Mouse (Mus musculus): Measurements from ENCODE around the gene Glra1. TPM values are rescaled to one million over a fixed set of nuclear protein-coding genes. Genes with fewer than 3 reads are reported as not detected.

Gene Glra1
- polyA plus RNA-seq, 1 experiment from 2014 or later, result not detected

DNA sequence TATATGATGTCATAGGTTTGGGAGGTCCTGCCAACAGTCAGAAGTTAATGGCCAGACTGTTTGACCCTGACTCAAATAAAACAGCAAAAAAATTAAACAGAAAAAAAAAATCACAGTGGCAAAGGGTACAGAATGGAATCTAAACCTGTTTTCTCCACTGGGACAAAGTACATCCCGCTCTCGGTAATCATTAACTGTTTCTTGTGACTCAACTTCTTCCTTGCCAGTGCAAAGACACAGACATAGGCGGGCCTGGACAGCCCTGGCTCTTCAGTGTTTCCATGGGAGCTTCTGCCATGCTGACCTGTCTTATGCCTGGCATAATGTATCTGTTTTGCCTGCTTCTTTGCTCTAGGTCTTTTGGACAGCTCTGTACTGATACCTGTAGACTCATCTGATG, 142.8 kb downstream of the Glra1 start:
- peak overlapping the region; percentile 29; the same call in 1 of the 2 replicates for H3K4me2 ChIP-seq (ENCODE audit: low read depth, low read length)
- WGBS (ENCODE audit: insufficient replicate concordance), result 59% methylated on average over 3 of the region's 3 CpGs

DNA sequence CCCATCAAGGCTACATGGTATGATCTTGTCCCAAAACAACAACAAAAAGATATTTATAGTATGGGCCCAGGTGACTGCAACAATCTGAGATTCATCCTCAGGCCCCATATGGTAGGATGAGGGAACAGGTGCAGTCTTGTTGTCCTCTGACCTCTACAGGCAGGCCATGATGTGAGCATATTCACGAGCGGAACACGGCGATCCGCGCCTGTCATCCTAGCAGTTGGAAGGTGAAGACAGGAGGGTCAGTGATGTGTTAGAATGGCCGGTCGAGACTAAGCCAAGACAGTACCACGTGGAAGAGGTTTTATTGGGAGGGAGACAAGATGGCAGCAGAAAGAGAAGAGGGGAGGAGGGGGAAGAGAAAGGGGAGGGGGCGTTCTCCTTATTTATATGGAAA, 143.3 kb downstream of the Glra1 start:
- Histone ChIP-seq H3K4me3 (ENCODE audit: low read depth, low read length) (no peak overlapping the region), H3K36me3 (replicated peaks; ENCODE audit: insufficient read depth, low read length) (no peaks in the 10 kb centered on the region), H3K27me3 (ENCODE audit: insufficient read depth, low read length) (no peaks in the 10 kb centered on the region), H3K9me3 (ENCODE audit: low read length) (no peaks in the 10 kb centered on the region), H3K9ac (replicated peaks) (no peak overlapping the region), H3K4me1 (ENCODE audit: insufficient read depth) (peaks cover 27% of the 10 kb centered on the region), H3K27ac (ENCODE audit: low read depth) (peak overlapping the region; percentile 64), H3K4me2 (ENCODE audit: low read depth, low read length) (no peak overlapping the region)
- TF ChIP-seq EP300 (IDR thresholded peaks at IDR 0.05; ENCODE audit: low read depth) (no peak), CTCF (IDR thresholded peaks at IDR 0.05; ENCODE audit: low read depth) (no peak)
- DNase-seq (no peak), ATAC-seq (no peak)
- 75% methylated on average over 10 of the region's 10 CpGs for WGBS (ENCODE audit: insufficient replicate concordance)

More for the DNA sequence above, 142.8 kb downstream of the Glra1 start:
- no peaks in the 10 kb centered on the region for H3K9me3 ChIP-seq (ENCODE audit: low read length)
- no peaks in the 10 kb centered on the region for H3K27me3 ChIP-seq (ENCODE audit: insufficient read depth, low read length)
- H3K4me3 ChIP-seq (ENCODE audit: low read depth, low read length), result no peak overlapping the region
- DNase-seq, result no peak
- no peaks in the 10 kb centered on the region for H3K36me3 ChIP-seq (replicated peaks; ENCODE audit: insufficient read depth, low read length)
- no peak for ATAC-seq
- no peak overlapping the region for H3K9ac ChIP-seq (replicated peaks)
- H3K27ac ChIP-seq (ENCODE audit: low read depth), result peak overlapping the region; percentile 64
- TF ChIP-seq EP300 (IDR thresholded peaks at IDR 0.05; ENCODE audit: low read depth), result no peak
- no peak for TF ChIP-seq CTCF (IDR thresholded peaks at IDR 0.05; ENCODE audit: low read depth)
- peaks cover 23% of the 10 kb centered on the region for H3K4me1 ChIP-seq (ENCODE audit: insufficient read depth)

Small RNAs within 50 kb of the gene (microRNA-seq; reads per million reads assigned to microRNA genes)
- not detected for gene Mir7652

Other genes starting within 250 kb of the Glra1 start
- gene Sparc, start 185.0 kb downstream of the Glra1 start, polyA plus RNA-seq (2015; fragmentation: Nextera tagmentation; extraction: Ambion mirVana), result 258 and 272 TPM in 2 replicates
- gene Atox1, start 147.0 kb downstream of the Glra1 start, polyA plus RNA-seq (2015; fragmentation: Nextera tagmentation; extraction: Ambion mirVana), result 261 and 271 TPM in 2 replicates
- 34.2 and 36.8 TPM in 2 replicates for gene G3bp1, start 138.5 kb downstream of the Glra1 start, polyA plus RNA-seq (2015; fragmentation: Nextera tagmentation; extraction: Ambion mirVana)